Mouse (Mus musculus): ENCODE measurements around the gene Zfp618. TPM values are rescaled to one million over a fixed set of nuclear protein-coding genes. Genes with fewer than 3 reads are reported as not detected.

Gene Zfp618
- polyA plus RNA-seq, 1 experiment = 1.9 TPM

- TF ChIP-seq POLR2A (IDR thresholded peaks at IDR 0.05; ENCODE audit: extremely low read depth, insufficient read depth, low read length) (no peak), CTCF (IDR thresholded peaks at IDR 0.05; ENCODE audit: extremely low read depth, insufficient read depth, low read length) (no peak)
- no peak overlapping the region for H3K4me3 ChIP-seq (ENCODE audit: insufficient read depth, low read length)
- no peak overlapping the region for H3K27ac ChIP-seq (ENCODE audit: insufficient read depth, low read length)
- no peaks in the 10 kb centered on the region for H3K4me1 ChIP-seq (ENCODE audit: control insufficient read depth, insufficient read depth, low read length)
Observed at GRCm38 (mm10) chr4:63055216-63055745, 89.9 kb downstream of the Zfp618 start.

GRCm38 (mm10) chr4:63056641-63057415, 91.5 kb downstream of the Zfp618 start:
- TF ChIP-seq CTCF (IDR thresholded peaks at IDR 0.05; ENCODE audit: extremely low read depth, insufficient read depth, low read length) = no peak
- no peak for TF ChIP-seq POLR2A (IDR thresholded peaks at IDR 0.05; ENCODE audit: extremely low read depth, insufficient read depth, low read length)
- H3K4me3 ChIP-seq (ENCODE audit: insufficient read depth, low read length) = no peak overlapping the region
- no peak overlapping the region for H3K27ac ChIP-seq (ENCODE audit: insufficient read depth, low read length)
- no peaks in the 10 kb centered on the region for H3K4me1 ChIP-seq (ENCODE audit: control insufficient read depth, insufficient read depth, low read length)

- no peaks in the 10 kb centered on the region for H3K4me1 ChIP-seq (ENCODE audit: control insufficient read depth, insufficient read depth, low read length)
- TF ChIP-seq CTCF (IDR thresholded peaks at IDR 0.05; ENCODE audit: extremely low read depth, insufficient read depth, low read length) = no peak
- TF ChIP-seq POLR2A (IDR thresholded peaks at IDR 0.05; ENCODE audit: extremely low read depth, insufficient read depth, low read length) = no peak
- no peak overlapping the region for H3K4me3 ChIP-seq (ENCODE audit: insufficient read depth, low read length)
- no peak overlapping the region for H3K27ac ChIP-seq (ENCODE audit: insufficient read depth, low read length)
Observed at GRCm38 (mm10) chr4:63057581-63057980, 92.2 kb downstream of the Zfp618 start.

GRCm38 (mm10) chr4:63058686-63059085, 93.3 kb downstream of the Zfp618 start:
- Histone ChIP-seq H3K4me3 (ENCODE audit: insufficient read depth, low read length) (no peak overlapping the region), H3K27ac (ENCODE audit: insufficient read depth, low read length) (no peak overlapping the region), H3K4me1 (ENCODE audit: control insufficient read depth, insufficient read depth, low read length) (no peaks in the 10 kb centered on the region)
- no peak for TF ChIP-seq POLR2A (IDR thresholded peaks at IDR 0.05; ENCODE audit: extremely low read depth, insufficient read depth, low read length)
- no peak for TF ChIP-seq CTCF (IDR thresholded peaks at IDR 0.05; ENCODE audit: extremely low read depth, insufficient read depth, low read length)

GRCm38 (mm10) chr4:63060358-63060757, 95.0 kb downstream of the Zfp618 start:
- Histone ChIP-seq H3K4me1 (ENCODE audit: control insufficient read depth, insufficient read depth, low read length) (no peaks in the 10 kb centered on the region), H3K4me3 (ENCODE audit: insufficient read depth, low read length) (no peak overlapping the region), H3K27ac (ENCODE audit: insufficient read depth, low read length) (no peak overlapping the region)
- TF ChIP-seq POLR2A (IDR thresholded peaks at IDR 0.05; ENCODE audit: extremely low read depth, insufficient read depth, low read length) = no peak
- no peak for TF ChIP-seq CTCF (IDR thresholded peaks at IDR 0.05; ENCODE audit: extremely low read depth, insufficient read depth, low read length)

GRCm38 (mm10) chr4:63061411-63061810, 96.0 kb downstream of the Zfp618 start:
- TF ChIP-seq POLR2A (IDR thresholded peaks at IDR 0.05; ENCODE audit: extremely low read depth, insufficient read depth, low read length) (no peak), CTCF (IDR thresholded peaks at IDR 0.05; ENCODE audit: extremely low read depth, insufficient read depth, low read length) (no peak)
- Histone ChIP-seq H3K27ac (ENCODE audit: insufficient read depth, low read length) (no peak overlapping the region), H3K4me1 (ENCODE audit: control insufficient read depth, insufficient read depth, low read length) (no peaks in the 10 kb centered on the region), H3K4me3 (ENCODE audit: insufficient read depth, low read length) (no peak overlapping the region)

GRCm38 (mm10) chr4:63063360-63063759, 98.0 kb downstream of the Zfp618 start:
- Histone ChIP-seq H3K4me1 (ENCODE audit: control insufficient read depth, insufficient read depth, low read length) (peaks cover under 1% of the 10 kb centered on the region; the same call in 1 of the 2 replicates), H3K4me3 (ENCODE audit: insufficient read depth, low read length) (no peak overlapping the region), H3K27ac (ENCODE audit: insufficient read depth, low read length) (no peak overlapping the region)
- no peak for TF ChIP-seq CTCF (IDR thresholded peaks at IDR 0.05; ENCODE audit: extremely low read depth, insufficient read depth, low read length)
- no peak for TF ChIP-seq POLR2A (IDR thresholded peaks at IDR 0.05; ENCODE audit: extremely low read depth, insufficient read depth, low read length)

- TF ChIP-seq CTCF (IDR thresholded peaks at IDR 0.05; ENCODE audit: extremely low read depth, insufficient read depth, low read length) = no peak
- TF ChIP-seq POLR2A (IDR thresholded peaks at IDR 0.05; ENCODE audit: extremely low read depth, insufficient read depth, low read length) = no peak
- no peak overlapping the region for H3K27ac ChIP-seq (ENCODE audit: insufficient read depth, low read length)
- no peak overlapping the region for H3K4me3 ChIP-seq (ENCODE audit: insufficient read depth, low read length)
- peaks cover 1% of the 10 kb centered on the region; the same call in 1 of the 2 replicates for H3K4me1 ChIP-seq (ENCODE audit: control insufficient read depth, insufficient read depth, low read length)
Observed at GRCm38 (mm10) chr4:63064911-63065310, 99.5 kb downstream of the Zfp618 start.

GRCm38 (mm10) chr4:63066796-63067195, 101.4 kb downstream of the Zfp618 start:
- Histone ChIP-seq H3K4me3 (ENCODE audit: insufficient read depth, low read length) (no peak overlapping the region), H3K27ac (ENCODE audit: insufficient read depth, low read length) (no peak overlapping the region), H3K4me1 (ENCODE audit: control insufficient read depth, insufficient read depth, low read length) (peaks cover 1% of the 10 kb centered on the region; the same call in 1 of the 2 replicates)
- no peak for TF ChIP-seq CTCF (IDR thresholded peaks at IDR 0.05; ENCODE audit: extremely low read depth, insufficient read depth, low read length)
- no peak for TF ChIP-seq POLR2A (IDR thresholded peaks at IDR 0.05; ENCODE audit: extremely low read depth, insufficient read depth, low read length)

- TF ChIP-seq CTCF (IDR thresholded peaks at IDR 0.05; ENCODE audit: extremely low read depth, insufficient read depth, low read length) (no peak), POLR2A (IDR thresholded peaks at IDR 0.05; ENCODE audit: extremely low read depth, insufficient read depth, low read length) (no peak)
- Histone ChIP-seq H3K4me3 (ENCODE audit: insufficient read depth, low read length) (no peak overlapping the region), H3K27ac (ENCODE audit: insufficient read depth, low read length) (no peak overlapping the region)
Observed at GRCm38 (mm10) chr4:63067822-63068221, 102.4 kb downstream of the Zfp618 start.

More at GRCm38 (mm10) chr4:63067822-63068221, 102.4 kb downstream of the Zfp618 start:
- H3K4me1 ChIP-seq (ENCODE audit: control insufficient read depth, insufficient read depth, low read length) = peaks cover 1% of the 10 kb centered on the region; the same call in 1 of the 2 replicates

All from cortical plate, adult 2 months (tissue).